Comparison of ENCODE assay signal across 24 mouse cellular contexts in the genomic region with DNA sequence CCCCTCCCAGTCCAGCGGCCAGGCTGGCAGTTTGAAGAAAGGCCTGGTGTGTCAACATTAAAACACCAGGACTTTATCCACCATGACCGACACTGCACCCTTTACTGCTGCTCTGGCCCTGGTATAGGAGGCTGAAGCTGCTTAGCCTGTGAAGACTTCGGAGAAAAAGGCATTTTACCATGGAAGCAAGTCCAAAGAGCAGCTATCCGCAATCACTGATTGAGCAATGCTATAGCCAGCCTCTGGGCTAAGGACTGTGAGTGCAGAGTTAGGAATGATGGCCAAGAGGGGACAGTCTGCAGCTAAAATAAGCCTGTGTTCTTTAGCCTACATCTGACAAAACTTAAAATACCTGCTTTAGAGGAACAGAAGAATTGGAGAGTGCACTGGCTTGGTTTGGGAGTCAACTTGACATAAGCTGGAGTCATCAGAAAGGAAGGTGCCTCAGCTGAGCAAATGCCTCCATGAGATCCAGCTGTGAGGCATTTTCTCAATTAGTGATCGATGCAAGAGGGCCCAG. TPM values are rescaled to one million over a fixed set of nuclear protein-coding genes. Genes with fewer than 3 reads are reported as not detected.
DNase-seq lines count a peak whose midpoint lies in the region; ATAC-seq and TF ChIP-seq lines count a peak whose summit lies in the region.
"Not testable (repeated sequence)": the region's sequence is repeated elsewhere in the genome, so short reads cannot be mapped to it uniquely, and the experiment has no call there.
"Had no signal": no experiment of that assay in that cellular context is flagged by ENCODE, and none has a peak within 500 bp of the region (broad histone marks: within the 10 kb centered on the region; RNA-seq: fewer than 3 reads in every experiment).

No protein-coding gene starts in this region.

- H3K9me3 ChIP-seq in heart, embryonic 11.5 days (replicated peaks; ENCODE audit: control insufficient read depth, low read length); heart, embryonic 16.5 days (replicated peaks; ENCODE audit: control insufficient read depth, low read length); liver, embryonic 14.5 days (ENCODE audit: control insufficient read depth, low read length): not testable (repeated sequence)

- not testable (repeated sequence) for ATAC-seq in heart, embryonic 11.5 days (replicated peaks; ENCODE audit: insufficient number of reproducible peaks, low FRiP score, low TSS enrichment); heart, embryonic 16.5 days (replicated peaks; ENCODE audit: extremely low read depth, insufficient read depth, low FRiP score)
- ATAC-seq in liver, embryonic 14.5 days (ENCODE audit: insufficient read depth) = peak; percentile 41

- peaks cover 18% of the 10 kb centered on the region for H3K4me1 ChIP-seq in heart, embryonic 11.5 days (ENCODE audit: control insufficient read depth, insufficient read depth, low read length)
- H3K4me1 ChIP-seq in heart, embryonic 16.5 days (ENCODE audit: control insufficient read depth, insufficient read depth, low read length) = peaks cover 27% of the 10 kb centered on the region
- not testable (repeated sequence) for H3K4me1 ChIP-seq in liver, embryonic 14.5 days (replicated peaks; ENCODE audit: control insufficient read depth in 2 of 2, insufficient read depth in 2 of 2, low read length in 1 of 2); spleen, adult 2 months (ENCODE audit: control insufficient read depth, insufficient read depth, insufficient read length)

- H3K4me3 ChIP-seq in gastrocnemius, adult 2 months; heart, embryonic 11.5 days (ENCODE audit: low read depth, low read length); heart, embryonic 16.5 days (ENCODE audit: low read length); liver, embryonic 14.5 days (ENCODE audit: insufficient read depth in 1 of 2, low read depth in 2 of 2, low read length in 2 of 2); spleen, adult 2 months (ENCODE audit: extremely low read depth, insufficient read depth, insufficient read length): not testable (repeated sequence)

- H3K27me3 ChIP-seq in heart, embryonic 11.5 days (ENCODE audit: control insufficient read depth, insufficient read depth, low read length); heart, embryonic 16.5 days (ENCODE audit: control insufficient read depth, insufficient read depth, low read length); liver, embryonic 14.5 days (ENCODE audit: control insufficient read depth, insufficient read depth, low read length); spleen, adult 2 months (ENCODE audit: control insufficient read depth, insufficient read depth, low read length): not testable (repeated sequence)

- TF ChIP-seq POLR2A in spleen, adult 2 months (IDR thresholded peaks at IDR 0.05; ENCODE audit: low read depth, low read length) = not testable (repeated sequence)

- intact Hi-C loops in gastrocnemius, adult 2 months (cut with DNase I) = not testable (repeated sequence)

- H3K9ac ChIP-seq in heart, embryonic 11.5 days (ENCODE audit: low read depth, low read length); liver, embryonic 14.5 days (replicated peaks): not testable (repeated sequence)
- peak overlapping the region; percentile 46 for H3K9ac ChIP-seq in heart, embryonic 16.5 days (ENCODE audit: low read length)

- H3K4me2 ChIP-seq in heart, embryonic 11.5 days; liver, embryonic 14.5 days (ENCODE audit: low read depth): not testable (repeated sequence)
- peak overlapping the region; percentile 52; the same call in 1 of the 2 replicates for H3K4me2 ChIP-seq in heart, embryonic 16.5 days (ENCODE audit: low read depth, low read length)

- peak; percentile 56 for DNase-seq in A20 (ENCODE audit: low read depth, low spot score)
- not testable (repeated sequence) for DNase-seq in gastrocnemius, adult 2 months; liver, embryonic 14.5 days (ENCODE audit: low read depth in 3 of 3, low spot score in 3 of 3); spleen, adult 2 months (ENCODE audit: low read depth in 1 of 2, low spot score in 2 of 2)
- DNase-seq in kidney, adult 11 months = peak; percentile 3
- DNase-seq in thymus, postnatal 4 days = peak; percentile 32

- TF ChIP-seq EP300 in liver, embryonic 14.5 days (IDR thresholded peaks at IDR 0.05; ENCODE audit: low read depth) = not testable (repeated sequence)

- H3K27ac ChIP-seq in gastrocnemius, adult 2 months = peak overlapping the region; percentile 57; the same call in 1 of the 2 replicates
- H3K27ac ChIP-seq in heart, embryonic 11.5 days (ENCODE audit: low read depth, low read length) = peak overlapping the region; percentile 41; the same call in 1 of the 2 replicates
- peak overlapping the region; percentile 89 for H3K27ac ChIP-seq in heart, embryonic 16.5 days (ENCODE audit: low read length)
- H3K27ac ChIP-seq in liver, embryonic 14.5 days = not testable (repeated sequence)
- peak overlapping the region; percentile 46 for H3K27ac ChIP-seq in spleen, adult 2 months (ENCODE audit: insufficient read depth, low read length)

- not testable (repeated sequence) for TF ChIP-seq CTCF in gastrocnemius, adult 2 months (IDR thresholded peaks at IDR 0.05); liver, embryonic 14.5 days (IDR thresholded peaks at IDR 0.05; ENCODE audit: low read depth); spleen, adult 2 months (IDR thresholded peaks at IDR 0.05; ENCODE audit: extremely low read depth, insufficient read depth, insufficient read length, insufficient replicate concordance)

- 48% methylated on average over 5 of the region's 5 CpGs for WGBS in heart, embryonic 11.5 days (ENCODE audit: insufficient replicate concordance)
- WGBS in heart, embryonic 16.5 days = 44% methylated on average over 5 of the region's 5 CpGs
- WGBS in liver, embryonic 14.5 days (ENCODE audit: insufficient replicate concordance) = 49% methylated on average over 5 of the region's 5 CpGs
- WGBS in spleen, adult 2 months = 70% methylated on average over 5 of the region's 5 CpGs

- H3K36me3 ChIP-seq in heart, embryonic 11.5 days (ENCODE audit: control insufficient read depth, insufficient read depth, low read length); heart, embryonic 16.5 days (ENCODE audit: control insufficient read depth, insufficient read depth); liver, embryonic 14.5 days (replicated peaks; ENCODE audit: control insufficient read depth, insufficient read depth, low read depth); spleen, adult 2 months (ENCODE audit: control insufficient read depth, insufficient read depth, low read length): not testable (repeated sequence)

RNA-seq across cellular contexts. Expression of a gene that starts 25.1 kb away (rescaled TPM):
- total RNA-seq in gastrocnemius, adult 2 months (2021) = 1 to 10 TPM; 1.1 to 1.6 TPM
- polyA plus RNA-seq in heart, embryonic 11.5 days (2014; fragmentation: Nextera tagmentation; extraction: Ambion mirVana) = 8.2 and 12.1 TPM in 2 replicates
- 9.3 and 9.8 TPM in 2 replicates for polyA plus RNA-seq in heart, embryonic 16.5 days (2015; fragmentation: Nextera tagmentation; extraction: Ambion mirVana)
- polyA plus RNA-seq in liver, embryonic 14.5 days (2012; rRNA removed) = 1.4 and 1.7 TPM in 2 replicates
- polyA plus RNA-seq in liver, embryonic 14.5 days (2014; fragmentation: Nextera tagmentation; extraction: Ambion mirVana) = 1.6 and 2.4 TPM in 2 replicates
- 0.68 and 0.96 TPM in 2 replicates for polyA plus RNA-seq in spleen, adult 2 months (2012; rRNA removed)
- total RNA-seq: megakaryocyte-erythroid progenitor cell, adult 5-6 weeks had no signal

RNA-seq across cellular contexts. Expression of a gene that starts 49.6 kb away (rescaled TPM):
- not detected for total RNA-seq in gastrocnemius, adult 2 months (2021)
- polyA plus RNA-seq in heart, embryonic 11.5 days (2014; fragmentation: Nextera tagmentation; extraction: Ambion mirVana) = not detected in 2 replicates
- polyA plus RNA-seq in heart, embryonic 16.5 days (2015; fragmentation: Nextera tagmentation; extraction: Ambion mirVana) = not detected in 2 replicates
- polyA plus RNA-seq in liver, embryonic 14.5 days (2012; rRNA removed) = not detected in 2 replicates
- polyA plus RNA-seq in liver, embryonic 14.5 days (2014; fragmentation: Nextera tagmentation; extraction: Ambion mirVana) = not detected in 2 replicates
- polyA plus RNA-seq in spleen, adult 2 months (2012; rRNA removed) = 0.18 TPM in 1 of 2 replicates, not detected in the other
- total RNA-seq: gastrocnemius, adult 18-20 months; gastrocnemius, postnatal 36 days; heart, adult 8-10 months; heart, postnatal 4 days; layer of hippocampus, adult 8-10 months; layer of hippocampus, postnatal 25 days; left cerebral cortex, adult 8-10 months; left cerebral cortex, postnatal 36 days; megakaryocyte-erythroid progenitor cell, adult 5-6 weeks; MEL had no signal
- polyA plus RNA-seq: embryonic facial prominence, embryonic 12.5 days; forebrain, embryonic 14.5 days; frontal cortex, adult 2 months; limb, embryonic 13.5 days; macrophage; neural tube, embryonic 13.5 days had no signal
